Mouse (Mus musculus): ENCODE results near the gene Jun.

DNA sequence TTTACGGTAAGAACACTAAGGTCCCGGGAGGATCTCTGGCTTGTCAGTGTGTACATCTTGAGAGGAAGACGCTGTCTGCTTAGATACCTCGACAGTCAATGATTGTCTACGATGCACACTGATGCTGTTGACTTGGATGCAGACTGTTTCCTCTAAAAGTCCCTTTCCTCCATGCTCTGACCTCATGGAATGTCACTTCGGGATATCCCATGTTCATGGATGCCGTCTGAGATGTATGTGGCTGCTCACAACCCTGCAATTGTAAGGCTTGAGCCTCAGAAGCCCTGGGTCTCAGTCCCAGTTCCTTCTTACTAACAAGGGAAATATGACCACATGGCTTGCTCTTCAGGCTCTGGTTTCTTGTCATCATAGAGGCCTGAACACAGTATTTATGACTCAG lies 49.7 kb upstream of the Jun start:
- TF ChIP-seq CTCF (IDR thresholded peaks at IDR 0.05; ENCODE audit: control insufficient read depth, insufficient read depth, insufficient read length): no peak
- no peak for TF ChIP-seq CEBPB (IDR thresholded peaks at IDR 0.05; ENCODE audit: low read depth)

Measured in C2C12 (cell line).